Mouse (Mus musculus): Measurements from ENCODE around the gene Ppp2r5c. TPM values are rescaled to one million over a fixed set of nuclear protein-coding genes. Genes with fewer than 3 reads are reported as not detected.

Gene Ppp2r5c
- polyA plus RNA-seq, 1 experiment = 153 TPM

- TF ChIP-seq POLR2A (IDR thresholded peaks at IDR 0.05; ENCODE audit: borderline replicate concordance, low read depth, low read length) = no peak
- Histone ChIP-seq H3K4me1 (ENCODE audit: control insufficient read depth, insufficient read depth, low read length) (peaks cover 13% of the 10 kb centered on the region), H3K4me3 (ENCODE audit: insufficient read depth, low read length) (no peak overlapping the region)
These were observed 8.4 kb upstream of the Ppp2r5c start for GRCm38 (mm10) chr12:110438367-110438973.

GRCm38 (mm10) chr12:110442238-110442637 lies 4.7 kb upstream of the Ppp2r5c start:
- H3K27ac ChIP-seq (ENCODE audit: insufficient read depth, low read depth, low read length) = no peak overlapping the region
- H3K4me1 ChIP-seq (ENCODE audit: control insufficient read depth, insufficient read depth, low read length) = peaks cover 11% of the 10 kb centered on the region
- no peak overlapping the region for H3K4me3 ChIP-seq (ENCODE audit: insufficient read depth, low read length)
- TF ChIP-seq POLR2A (IDR thresholded peaks at IDR 0.05; ENCODE audit: borderline replicate concordance, low read depth, low read length) (no peak), CTCF (IDR thresholded peaks at IDR 0.05; ENCODE audit: low read depth, low read length) (no peak)

More at GRCm38 (mm10) chr12:110438367-110438973, 8.4 kb upstream of the Ppp2r5c start:
- H3K27ac ChIP-seq (ENCODE audit: insufficient read depth, low read depth, low read length) = no peak overlapping the region

- no peak for TF ChIP-seq CTCF (IDR thresholded peaks at IDR 0.05; ENCODE audit: low read depth, low read length)
- TF ChIP-seq POLR2A (IDR thresholded peaks at IDR 0.05; ENCODE audit: borderline replicate concordance, low read depth, low read length) = no peak
- H3K4me3 ChIP-seq (ENCODE audit: insufficient read depth, low read length) = no peak overlapping the region
- H3K4me1 ChIP-seq (ENCODE audit: control insufficient read depth, insufficient read depth, low read length) = peaks cover 9% of the 10 kb centered on the region
- H3K27ac ChIP-seq (ENCODE audit: insufficient read depth, low read depth, low read length) = no peak overlapping the region
These were observed 2.4 kb upstream of the Ppp2r5c start for GRCm38 (mm10) chr12:110444530-110444929.

GRCm38 (mm10) chr12:110445775-110446174 lies 1.1 kb upstream of the Ppp2r5c start:
- Histone ChIP-seq H3K4me3 (ENCODE audit: insufficient read depth, low read length) (peak overlapping the region; percentile 81), H3K27ac (ENCODE audit: insufficient read depth, low read depth, low read length) (0 out of 2 replicates have a peak overlapping the region, but pooled peaks have one; percentile 2), H3K4me1 (ENCODE audit: control insufficient read depth, insufficient read depth, low read length) (peaks cover 9% of the 10 kb centered on the region)
- TF ChIP-seq POLR2A (IDR thresholded peaks at IDR 0.05; ENCODE audit: borderline replicate concordance, low read depth, low read length) = no peak
- no peak for TF ChIP-seq CTCF (IDR thresholded peaks at IDR 0.05; ENCODE audit: low read depth, low read length)

GRCm38 (mm10) chr12:110447306-110447705 lies 386 bp downstream of the Ppp2r5c start:
- Histone ChIP-seq H3K27ac (ENCODE audit: insufficient read depth, low read depth, low read length) (no peak overlapping the region), H3K4me1 (ENCODE audit: control insufficient read depth, insufficient read depth, low read length) (peaks cover 9% of the 10 kb centered on the region), H3K4me3 (ENCODE audit: insufficient read depth, low read length) (peak overlapping the region; percentile 66)
- TF ChIP-seq CTCF (IDR thresholded peaks at IDR 0.05; ENCODE audit: low read depth, low read length) (no peak), POLR2A (IDR thresholded peaks at IDR 0.05; ENCODE audit: borderline replicate concordance, low read depth, low read length) (no peak)

GRCm38 (mm10) chr12:110448767-110449166 lies 1.8 kb downstream of the Ppp2r5c start:
- Histone ChIP-seq H3K4me3 (ENCODE audit: insufficient read depth, low read length) (no peak overlapping the region), H3K4me1 (ENCODE audit: control insufficient read depth, insufficient read depth, low read length) (peaks cover 9% of the 10 kb centered on the region), H3K27ac (ENCODE audit: insufficient read depth, low read depth, low read length) (no peak overlapping the region)
- TF ChIP-seq CTCF (IDR thresholded peaks at IDR 0.05; ENCODE audit: low read depth, low read length) (no peak), POLR2A (IDR thresholded peaks at IDR 0.05; ENCODE audit: borderline replicate concordance, low read depth, low read length) (no peak)

- Histone ChIP-seq H3K4me3 (ENCODE audit: insufficient read depth, low read length) (no peak overlapping the region), H3K27ac (ENCODE audit: insufficient read depth, low read depth, low read length) (no peak overlapping the region), H3K4me1 (ENCODE audit: control insufficient read depth, insufficient read depth, low read length) (peaks cover 29% of the 10 kb centered on the region)
- TF ChIP-seq POLR2A (IDR thresholded peaks at IDR 0.05; ENCODE audit: borderline replicate concordance, low read depth, low read length) (no peak), CTCF (IDR thresholded peaks at IDR 0.05; ENCODE audit: low read depth, low read length) (peak; percentile 74)
These were observed 7.3 kb downstream of the Ppp2r5c start for GRCm38 (mm10) chr12:110454223-110454622.

- H3K27ac ChIP-seq (ENCODE audit: insufficient read depth, low read depth, low read length) = no peak overlapping the region
- no peak overlapping the region for H3K4me3 ChIP-seq (ENCODE audit: insufficient read depth, low read length)
- TF ChIP-seq CTCF (IDR thresholded peaks at IDR 0.05; ENCODE audit: low read depth, low read length) (no peak), POLR2A (IDR thresholded peaks at IDR 0.05; ENCODE audit: borderline replicate concordance, low read depth, low read length) (no peak)
- peaks cover 46% of the 10 kb centered on the region for H3K4me1 ChIP-seq (ENCODE audit: control insufficient read depth, insufficient read depth, low read length)
These were observed 9.1 kb downstream of the Ppp2r5c start for GRCm38 (mm10) chr12:110456024-110456423.

- H3K4me1 ChIP-seq (ENCODE audit: control insufficient read depth, insufficient read depth, low read length) = peaks cover 46% of the 10 kb centered on the region
- H3K27ac ChIP-seq (ENCODE audit: insufficient read depth, low read depth, low read length) = peak overlapping the region; percentile 88
- peak overlapping the region; percentile 18 for H3K4me3 ChIP-seq (ENCODE audit: insufficient read depth, low read length)
- TF ChIP-seq POLR2A (IDR thresholded peaks at IDR 0.05; ENCODE audit: borderline replicate concordance, low read depth, low read length) = no peak
- TF ChIP-seq CTCF (IDR thresholded peaks at IDR 0.05; ENCODE audit: low read depth, low read length) = no peak
These were observed 11.7 kb downstream of the Ppp2r5c start for GRCm38 (mm10) chr12:110458667-110459066.

- Histone ChIP-seq H3K4me3 (ENCODE audit: insufficient read depth, low read length) (no peak overlapping the region), H3K4me1 (ENCODE audit: control insufficient read depth, insufficient read depth, low read length) (peaks cover 52% of the 10 kb centered on the region)
These were observed 13.7 kb downstream of the Ppp2r5c start for GRCm38 (mm10) chr12:110460418-110461300.

More at GRCm38 (mm10) chr12:110460418-110461300, 13.7 kb downstream of the Ppp2r5c start:
- TF ChIP-seq CTCF (IDR thresholded peaks at IDR 0.05; ENCODE audit: low read depth, low read length) (no peak), POLR2A (IDR thresholded peaks at IDR 0.05; ENCODE audit: borderline replicate concordance, low read depth, low read length) (no peak)
- H3K27ac ChIP-seq (ENCODE audit: insufficient read depth, low read depth, low read length) = no peak overlapping the region
